Mouse (Mus musculus): Measurements from ENCODE around the gene Adcy2. TPM values are rescaled to one million over a fixed set of nuclear protein-coding genes. Genes with fewer than 3 reads are reported as not detected.

Gene Adcy2
- total RNA-seq, 1 experiment, result 1.3 TPM

- in situ Hi-C loops (cut with MboI; ENCODE audit: low sequenced_read_pairs in 2 of 2, unreplicated experiment in 2 of 2), result no loop called here
- H3K36me3 ChIP-seq (ENCODE audit: control insufficient read depth, insufficient read depth, low read length, poor library complexity, severe bottlenecking), result no peaks in the 10 kb centered on the region
- no peak for TF ChIP-seq ZC3H11A (IDR thresholded peaks at IDR 0.05; ENCODE audit: borderline replicate concordance, low read depth, low read length)
- no peak for TF ChIP-seq HCFC1 (IDR thresholded peaks at IDR 0.05; ENCODE audit: borderline replicate concordance, insufficient read depth, low read length)
- no peak for TF ChIP-seq ZNF384 (IDR thresholded peaks at IDR 0.05; ENCODE audit: low read depth, low read length)
- no peak for TF ChIP-seq CHD2 (IDR thresholded peaks at IDR 0.05; ENCODE audit: low read depth, low read length)
- TF ChIP-seq MAFK (IDR thresholded peaks at IDR 0.05; ENCODE audit: insufficient read depth, low read depth, low read length), result no peak
- no peak overlapping the region for H3K4me3 ChIP-seq (ENCODE audit: insufficient read depth in 1 of 2, low read depth in 1 of 2, low read length in 2 of 2, poor library complexity in 1 of 2, severe bottlenecking in 1 of 2)
- H3K9me3 ChIP-seq (ENCODE audit: control insufficient read depth, insufficient read depth, low read depth, low read length), result no peaks in the 10 kb centered on the region
- H3K27ac ChIP-seq (ENCODE audit: insufficient read depth, low read depth, low read length, poor library complexity, severe bottlenecking), result no peak overlapping the region
- no peaks in the 10 kb centered on the region for H3K4me1 ChIP-seq (ENCODE audit: control insufficient read depth in 2 of 2, insufficient read depth in 2 of 2, low read length in 2 of 2, poor library complexity in 1 of 2)
- no peak for DNase-seq (ENCODE audit: low read depth, low spot score)
- H3K9ac ChIP-seq (ENCODE audit: insufficient read depth, low read depth, low read length, poor library complexity, severe bottlenecking), result no peak overlapping the region
Observed at GRCm38 (mm10) chr13:68749370-68749769, 250.0 kb downstream of the Adcy2 start.

- TF ChIP-seq ZNF384 (IDR thresholded peaks at IDR 0.05; ENCODE audit: low read depth, low read length) (no peak), MAFK (IDR thresholded peaks at IDR 0.05; ENCODE audit: insufficient read depth, low read depth, low read length) (no peak), CHD2 (IDR thresholded peaks at IDR 0.05; ENCODE audit: low read depth, low read length) (no peak), HCFC1 (IDR thresholded peaks at IDR 0.05; ENCODE audit: borderline replicate concordance, insufficient read depth, low read length) (no peak), ZC3H11A (IDR thresholded peaks at IDR 0.05; ENCODE audit: borderline replicate concordance, low read depth, low read length) (no peak)
- DNase-seq (ENCODE audit: low read depth, low spot score), result no peak
- in situ Hi-C loops (cut with MboI; ENCODE audit: low sequenced_read_pairs in 2 of 2, unreplicated experiment in 2 of 2), result no loop called here
- H3K27ac ChIP-seq (ENCODE audit: insufficient read depth, low read depth, low read length, poor library complexity, severe bottlenecking), result no peak overlapping the region
- H3K36me3 ChIP-seq (ENCODE audit: control insufficient read depth, insufficient read depth, low read length, poor library complexity, severe bottlenecking), result no peaks in the 10 kb centered on the region
- H3K9me3 ChIP-seq (ENCODE audit: control insufficient read depth, insufficient read depth, low read depth, low read length), result no peaks in the 10 kb centered on the region
- H3K4me1 ChIP-seq (ENCODE audit: control insufficient read depth in 2 of 2, insufficient read depth in 2 of 2, low read length in 2 of 2, poor library complexity in 1 of 2), result no peaks in the 10 kb centered on the region
- H3K4me3 ChIP-seq (ENCODE audit: insufficient read depth in 1 of 2, low read depth in 1 of 2, low read length in 2 of 2, poor library complexity in 1 of 2, severe bottlenecking in 1 of 2), result no peak overlapping the region
- H3K9ac ChIP-seq (ENCODE audit: insufficient read depth, low read depth, low read length, poor library complexity, severe bottlenecking), result no peak overlapping the region
Observed at GRCm38 (mm10) chr13:68745426-68745825, 253.9 kb downstream of the Adcy2 start.

GRCm38 (mm10) chr13:68712661-68713060, 286.7 kb downstream of the Adcy2 start:
- H3K27ac ChIP-seq (ENCODE audit: insufficient read depth, low read depth, low read length, poor library complexity, severe bottlenecking), result no peak overlapping the region
- H3K9ac ChIP-seq (ENCODE audit: insufficient read depth, low read depth, low read length, poor library complexity, severe bottlenecking), result no peak overlapping the region
- in situ Hi-C loops (cut with MboI; ENCODE audit: low sequenced_read_pairs in 2 of 2, unreplicated experiment in 2 of 2), result no loop called here
- TF ChIP-seq HCFC1 (IDR thresholded peaks at IDR 0.05; ENCODE audit: borderline replicate concordance, insufficient read depth, low read length) (no peak), MAFK (IDR thresholded peaks at IDR 0.05; ENCODE audit: insufficient read depth, low read depth, low read length) (no peak), ZC3H11A (IDR thresholded peaks at IDR 0.05; ENCODE audit: borderline replicate concordance, low read depth, low read length) (no peak), CHD2 (IDR thresholded peaks at IDR 0.05; ENCODE audit: low read depth, low read length) (no peak), ZNF384 (IDR thresholded peaks at IDR 0.05; ENCODE audit: low read depth, low read length) (no peak)
- DNase-seq (ENCODE audit: low read depth, low spot score), result no peak
- H3K36me3 ChIP-seq (ENCODE audit: control insufficient read depth, insufficient read depth, low read length, poor library complexity, severe bottlenecking), result no peaks in the 10 kb centered on the region
- no peaks in the 10 kb centered on the region for H3K9me3 ChIP-seq (ENCODE audit: control insufficient read depth, insufficient read depth, low read depth, low read length)
- H3K4me1 ChIP-seq (ENCODE audit: control insufficient read depth in 2 of 2, insufficient read depth in 2 of 2, low read length in 2 of 2, poor library complexity in 1 of 2), result no peaks in the 10 kb centered on the region
- no peak overlapping the region for H3K4me3 ChIP-seq (ENCODE audit: insufficient read depth in 1 of 2, low read depth in 1 of 2, low read length in 2 of 2, poor library complexity in 1 of 2, severe bottlenecking in 1 of 2)

GRCm38 (mm10) chr13:68707296-68707747, 292.0 kb downstream of the Adcy2 start:
- no peak overlapping the region for H3K9ac ChIP-seq (ENCODE audit: insufficient read depth, low read depth, low read length, poor library complexity, severe bottlenecking)
- no peaks in the 10 kb centered on the region for H3K4me1 ChIP-seq (ENCODE audit: control insufficient read depth in 2 of 2, insufficient read depth in 2 of 2, low read length in 2 of 2, poor library complexity in 1 of 2)
- H3K36me3 ChIP-seq (ENCODE audit: control insufficient read depth, insufficient read depth, low read length, poor library complexity, severe bottlenecking), result no peaks in the 10 kb centered on the region
- in situ Hi-C loops (cut with MboI; ENCODE audit: low sequenced_read_pairs in 2 of 2, unreplicated experiment in 2 of 2), result no loop called here
- no peaks in the 10 kb centered on the region for H3K9me3 ChIP-seq (ENCODE audit: control insufficient read depth, insufficient read depth, low read depth, low read length)
- H3K27ac ChIP-seq (ENCODE audit: insufficient read depth, low read depth, low read length, poor library complexity, severe bottlenecking), result no peak overlapping the region
- no peak overlapping the region for H3K4me3 ChIP-seq (ENCODE audit: insufficient read depth in 1 of 2, low read depth in 1 of 2, low read length in 2 of 2, poor library complexity in 1 of 2, severe bottlenecking in 1 of 2)
- DNase-seq (ENCODE audit: low read depth, low spot score), result no peak
- TF ChIP-seq MAFK (IDR thresholded peaks at IDR 0.05; ENCODE audit: insufficient read depth, low read depth, low read length), result no peak
- TF ChIP-seq HCFC1 (IDR thresholded peaks at IDR 0.05; ENCODE audit: borderline replicate concordance, insufficient read depth, low read length), result no peak
- TF ChIP-seq ZC3H11A (IDR thresholded peaks at IDR 0.05; ENCODE audit: borderline replicate concordance, low read depth, low read length), result no peak
- TF ChIP-seq CHD2 (IDR thresholded peaks at IDR 0.05; ENCODE audit: low read depth, low read length), result no peak
- no peak for TF ChIP-seq ZNF384 (IDR thresholded peaks at IDR 0.05; ENCODE audit: low read depth, low read length)

GRCm38 (mm10) chr13:68684919-68685318, 314.4 kb downstream of the Adcy2 start:
- no peak for DNase-seq (ENCODE audit: low read depth, low spot score)
- no peaks in the 10 kb centered on the region for H3K36me3 ChIP-seq (ENCODE audit: control insufficient read depth, insufficient read depth, low read length, poor library complexity, severe bottlenecking)
- H3K4me3 ChIP-seq (ENCODE audit: insufficient read depth in 1 of 2, low read depth in 1 of 2, low read length in 2 of 2, poor library complexity in 1 of 2, severe bottlenecking in 1 of 2), result no peak overlapping the region
- no peaks in the 10 kb centered on the region for H3K9me3 ChIP-seq (ENCODE audit: control insufficient read depth, insufficient read depth, low read depth, low read length)
- in situ Hi-C loops (cut with MboI; ENCODE audit: low sequenced_read_pairs in 2 of 2, unreplicated experiment in 2 of 2), result no loop called here
- TF ChIP-seq ZC3H11A (IDR thresholded peaks at IDR 0.05; ENCODE audit: borderline replicate concordance, low read depth, low read length) (no peak), MAFK (IDR thresholded peaks at IDR 0.05; ENCODE audit: insufficient read depth, low read depth, low read length) (no peak), ZNF384 (IDR thresholded peaks at IDR 0.05; ENCODE audit: low read depth, low read length) (no peak), HCFC1 (IDR thresholded peaks at IDR 0.05; ENCODE audit: borderline replicate concordance, insufficient read depth, low read length) (no peak), CHD2 (IDR thresholded peaks at IDR 0.05; ENCODE audit: low read depth, low read length) (no peak)
- no peak overlapping the region for H3K27ac ChIP-seq (ENCODE audit: insufficient read depth, low read depth, low read length, poor library complexity, severe bottlenecking)
- H3K4me1 ChIP-seq (ENCODE audit: control insufficient read depth in 2 of 2, insufficient read depth in 2 of 2, low read length in 2 of 2, poor library complexity in 1 of 2), result no peaks in the 10 kb centered on the region
- H3K9ac ChIP-seq (ENCODE audit: insufficient read depth, low read depth, low read length, poor library complexity, severe bottlenecking), result no peak overlapping the region

Measured in ES-E14 (cell line).